Mouse (Mus musculus) adrenal gland, postnatal 36 days (tissue): ENCODE measurements around the gene 3110021N24Rik. TPM values are rescaled to one million over a fixed set of nuclear protein-coding genes. Genes with fewer than 3 reads are reported as not detected.

ENCODE experiments used
- DNase-seq, 2 experiments: peaks; one replicate each; pipeline ENCODE4 v3.0.0; 2021; ENCODE audit warnings: mixed read lengths in 1 of 2
- total RNA-seq, 2 experiments: library from RNA; stranded (reverse); gene quantifications; 2 replicates each; pipeline ENCODE4 v1.2.3; 2021

Gene 3110021N24Rik
- total RNA-seq, 2 experiments from 2014 or later = 0.23 to 0.56 TPM

DNA sequence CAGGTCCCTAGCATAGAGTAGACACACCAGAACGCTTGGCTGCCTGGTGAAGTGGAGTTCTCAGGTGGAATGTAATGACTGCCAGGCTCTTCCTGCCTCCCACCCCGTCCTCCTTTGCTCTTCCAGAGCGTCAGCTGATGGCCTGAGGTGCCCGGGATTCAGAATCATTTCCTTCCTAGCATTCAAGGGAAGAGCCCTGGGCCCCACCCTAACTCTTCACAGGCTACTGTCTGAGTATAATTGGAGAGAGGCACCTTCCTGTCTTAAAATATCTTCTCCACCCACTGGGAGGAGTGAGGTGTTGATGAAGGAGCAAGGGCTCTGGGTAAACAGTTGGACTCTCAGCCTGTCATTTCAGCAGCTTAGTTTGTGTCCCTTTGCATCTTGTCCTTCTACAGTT lies 77.3 kb downstream of the 3110021N24Rik start:
- DNase-seq = peak in 1 of 2 experiments; percentile 20

DNA sequence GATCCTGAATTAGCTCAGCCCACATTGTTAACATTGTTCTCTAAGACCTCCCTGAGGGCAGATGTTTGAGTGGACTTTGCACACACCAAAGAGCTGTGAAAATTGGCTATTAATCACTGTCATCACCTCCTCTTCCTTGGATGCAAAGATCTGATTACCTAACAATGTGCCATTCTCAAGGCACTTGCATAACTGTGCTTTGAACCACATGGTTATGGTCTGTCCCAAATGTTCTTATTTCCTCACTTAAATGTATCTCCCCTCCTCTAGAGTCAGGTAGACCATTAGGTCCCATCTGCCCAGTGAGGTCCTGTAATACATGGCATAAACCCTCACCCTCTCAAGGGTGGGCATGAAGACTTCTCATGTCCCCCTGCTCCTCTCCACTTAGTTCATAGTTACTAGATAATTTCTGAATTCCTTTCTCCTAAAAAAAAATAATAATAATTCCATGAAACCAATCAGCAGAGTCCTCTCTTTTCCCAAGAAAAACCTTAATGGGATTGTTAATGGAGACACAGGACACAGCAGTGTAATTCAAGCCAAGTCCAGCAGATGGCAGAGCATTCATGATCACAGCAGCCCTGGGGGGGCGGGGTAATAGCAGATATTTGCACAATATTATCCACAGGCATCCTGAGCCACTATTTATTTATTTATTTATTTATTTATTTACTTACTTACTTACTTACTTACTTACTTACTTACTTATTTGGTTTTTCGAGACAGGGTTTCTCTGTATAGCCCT lies 78.8 kb downstream of the 3110021N24Rik start:
- DNase-seq = peak; percentile 74 to 85

DNA sequence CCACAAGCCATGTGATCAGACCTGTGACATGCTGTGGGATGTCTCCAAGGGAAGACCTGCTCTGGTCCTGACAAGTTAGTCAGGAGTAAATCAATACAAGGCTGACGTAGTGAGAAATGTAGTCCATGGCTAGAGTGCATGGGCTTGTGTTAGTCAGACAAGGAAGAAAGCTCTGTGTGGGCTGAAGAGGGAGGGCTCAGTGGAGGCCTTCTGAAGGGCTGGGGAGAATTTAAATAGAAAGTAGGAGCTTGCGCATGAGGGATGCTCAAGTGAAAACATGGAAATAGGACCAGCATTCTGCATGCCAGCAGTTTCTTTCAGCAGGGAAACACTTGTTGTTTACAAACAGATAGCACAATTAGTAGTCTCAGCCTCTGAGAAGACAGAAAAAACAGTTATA lies 84.1 kb downstream of the 3110021N24Rik start:
- DNase-seq = no peak

DNA sequence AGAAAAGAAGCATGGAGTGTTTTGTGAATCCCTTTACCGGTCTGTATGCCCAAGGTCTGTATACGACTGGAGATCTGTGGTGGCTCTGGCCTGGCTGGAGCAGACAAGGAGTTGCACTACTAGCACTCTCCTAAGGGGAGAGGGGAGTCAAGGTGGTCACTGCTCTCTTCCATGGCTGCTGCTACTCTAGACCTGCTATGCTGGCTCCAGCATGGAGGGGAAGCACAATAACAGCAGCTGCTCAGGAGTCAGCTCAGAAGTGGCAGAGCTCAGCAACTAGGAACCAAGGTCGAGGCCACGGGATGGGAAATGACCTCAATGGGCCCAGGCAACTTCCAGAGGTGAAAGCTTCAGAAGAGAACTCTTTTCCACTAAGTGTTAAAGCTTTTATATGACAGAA lies 91.7 kb downstream of the 3110021N24Rik start:
- DNase-seq = peak; percentile 12 to 42

DNA sequence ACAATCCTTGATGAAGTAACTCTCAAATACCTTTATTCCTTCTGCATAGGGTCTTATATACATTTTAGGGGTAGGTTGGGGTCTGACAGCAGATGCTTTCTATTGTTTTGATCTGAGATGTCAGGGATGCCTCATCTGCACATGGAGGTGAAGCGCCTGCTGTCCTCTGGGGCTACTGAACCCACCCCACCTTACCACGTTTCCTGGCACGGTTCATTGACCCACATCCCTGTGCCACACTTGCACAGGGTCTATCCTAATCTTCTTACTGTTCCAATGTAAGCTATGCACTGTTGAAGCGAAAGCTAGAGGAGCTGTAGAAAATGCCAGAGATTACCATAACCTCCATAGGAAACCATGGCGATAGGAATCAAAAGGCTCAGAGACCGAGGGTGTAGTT lies 92.1 kb downstream of the 3110021N24Rik start:
- no peak for DNase-seq

DNA sequence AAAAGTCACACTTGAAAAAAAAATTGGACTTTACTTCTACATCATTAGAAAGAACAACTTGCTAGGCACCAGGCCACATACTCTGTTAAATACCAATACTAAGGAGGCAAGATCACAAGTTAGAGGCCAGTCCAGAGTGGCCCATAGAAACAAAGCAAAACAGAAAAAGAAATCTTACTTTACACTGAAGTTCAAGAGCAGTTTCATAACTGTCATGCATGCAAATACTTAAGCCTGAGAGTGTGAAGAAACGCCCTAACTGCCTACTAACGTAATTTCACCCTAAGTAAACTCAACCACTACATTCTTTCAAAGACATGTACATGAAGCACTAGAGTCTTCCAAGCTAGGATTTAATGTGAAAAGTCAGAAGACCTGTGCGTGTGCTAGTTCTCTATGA lies 106.2 kb downstream of the 3110021N24Rik start:
- DNase-seq = no peak

DNA sequence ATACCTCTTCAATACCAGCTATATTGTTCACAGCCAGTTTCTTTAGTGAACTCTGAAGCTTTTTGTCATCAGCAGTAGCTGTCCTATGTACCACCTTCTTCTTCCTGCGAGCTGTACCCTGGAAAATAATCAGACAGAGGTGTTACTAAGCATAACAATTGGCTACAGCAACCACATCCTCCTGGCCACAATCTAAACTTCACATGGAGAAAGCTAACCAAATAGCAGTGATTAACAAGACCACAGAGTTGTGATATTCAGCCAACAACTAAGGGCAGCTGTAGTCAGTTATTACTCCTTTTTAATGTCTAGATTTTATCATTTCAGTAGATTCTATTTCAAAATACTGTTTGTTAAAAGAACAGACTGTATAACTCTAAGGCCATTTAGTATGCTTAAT lies 106.6 kb downstream of the 3110021N24Rik start:
- no peak for DNase-seq

DNA sequence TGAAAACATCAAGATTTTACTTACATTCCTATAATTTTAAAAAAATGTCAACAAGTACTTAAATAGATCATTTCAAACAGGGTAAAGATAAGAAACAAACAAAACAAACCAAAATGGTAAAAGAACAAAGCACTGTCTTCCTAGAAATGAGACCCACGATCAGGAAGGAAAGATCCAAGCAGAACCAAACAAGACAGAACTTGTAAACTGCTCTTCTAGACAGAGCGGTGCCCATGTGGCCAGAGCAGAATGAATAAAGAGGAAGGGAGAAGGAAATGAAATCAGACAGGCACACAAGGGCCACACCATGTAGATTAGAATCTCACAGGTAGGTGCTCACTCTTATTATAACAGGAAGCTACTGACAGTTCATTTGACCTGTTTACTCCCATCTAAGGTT lies 107.2 kb downstream of the 3110021N24Rik start:
- no peak for DNase-seq

DNA sequence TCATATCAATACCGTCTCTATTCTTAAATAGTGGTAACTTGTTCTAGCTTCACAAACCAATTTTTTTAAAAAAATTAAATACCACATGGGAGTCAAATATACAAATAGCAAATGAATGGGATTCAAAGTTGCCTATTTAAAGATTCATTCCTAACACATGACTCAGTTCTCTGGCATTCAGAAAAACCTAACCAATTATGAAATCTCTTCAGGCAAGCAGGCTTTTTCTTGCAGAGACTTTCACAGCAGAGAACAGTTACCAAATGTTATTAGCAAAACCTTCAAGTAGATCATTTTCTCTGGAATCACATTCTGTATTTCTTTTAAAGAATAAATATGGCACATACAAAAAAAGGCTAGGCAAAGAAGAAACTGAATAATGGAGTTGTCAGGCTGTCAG lies 111.2 kb downstream of the 3110021N24Rik start:
- no peak for DNase-seq

Other genes with a start within 250 kb of the 3110021N24Rik start
- gene Prpf38a, start 140.3 kb upstream of the 3110021N24Rik start, total RNA-seq = 10 to 100 TPM; 30.6 to 31.7 TPM
- under 1 TPM; 0.53 to 0.66 TPM for gene Orc1, start 140.2 kb upstream of the 3110021N24Rik start, total RNA-seq
- gene Cc2d1b, start 99.7 kb upstream of the 3110021N24Rik start, total RNA-seq = 10 to 100 TPM; 34.3 to 50.1 TPM
- 10 to 100 TPM; 26.3 to 31.3 TPM for gene Zfyve9, start 61.1 kb downstream of the 3110021N24Rik start, total RNA-seq
- 100 to 1,000 TPM; 112 to 159 TPM for gene Btf3l4, start 114.0 kb downstream of the 3110021N24Rik start, total RNA-seq
- gene Txndc12, start 115.0 kb downstream of the 3110021N24Rik start, total RNA-seq = 10 to 100 TPM; 70.8 to 71.6 TPM
- 10 to 100 TPM; 33.4 to 39.0 TPM for gene Kti12, start 128.1 kb downstream of the 3110021N24Rik start, total RNA-seq
- gene A730015C16Rik, start 129.0 kb downstream of the 3110021N24Rik start, total RNA-seq = not detected
- 10 to 100 TPM; 30.7 to 37.6 TPM for gene Rab3b, start 159.4 kb downstream of the 3110021N24Rik start, total RNA-seq